Mouse (Mus musculus) limb, embryonic 12.5 days (tissue): ENCODE measurements around the gene Wnt9b. TPM values are rescaled to one million over a fixed set of nuclear protein-coding genes. Genes with fewer than 3 reads are reported as not detected.

ENCODE experiments used
- ATAC-seq: fragments of 200-750 bp; cut with Nextera tagmentation; 2 replicates; pipeline ENCODE4 v1.8.0; 2017; ENCODE audit warnings: low read depth, moderate TSS enrichment; ENCODE audit not compliant: insufficient number of reproducible peaks, insufficient read depth, low FRiP score, low TSS enrichment
- H3K27ac ChIP-seq: fragments of 300-500 bp; sonication (generic); 2 replicates; pipeline ENCODE4 v1.5.1; 2016; ENCODE audit warnings: mild to moderate bottlenecking, moderate library complexity
- H3K27me3 ChIP-seq: fragments of 300-500 bp; sonication (generic); 2 replicates; pipeline ENCODE4 v1.6.1; 2016; ENCODE audit warnings: mild to moderate bottlenecking, moderate library complexity
- H3K36me3 ChIP-seq: fragments of 300-500 bp; sonication (generic); 2 replicates; pipeline ENCODE4 v1.6.1; 2016; ENCODE audit warnings: mild to moderate bottlenecking, moderate library complexity
- H3K4me1 ChIP-seq: fragments of 300-500 bp; sonication (generic); replicated peaks from 2 replicates; pipeline ENCODE4 v1.6.1; 2016
- H3K4me2 ChIP-seq: fragments of 300-500 bp; sonication (generic); 2 replicates; pipeline ENCODE4 v1.6.1; 2016; ENCODE audit warnings: mild to moderate bottlenecking, moderate library complexity
- H3K4me3 ChIP-seq: fragments of 300-500 bp; sonication (generic); replicated peaks from 2 replicates; pipeline ENCODE4 v1.5.1; 2016; ENCODE audit warnings: mild to moderate bottlenecking
- H3K9ac ChIP-seq: fragments of 300-500 bp; sonication (generic); replicated peaks from 2 replicates; pipeline ENCODE4 v1.6.1; 2016; ENCODE audit warnings: mild to moderate bottlenecking, moderate library complexity
- H3K9me3 ChIP-seq: fragments of 300-500 bp; sonication (generic); 2 replicates; pipeline ENCODE4 v1.6.1; 2016; ENCODE audit warnings: mild to moderate bottlenecking, moderate library complexity
- WGBS: fragments of 180-500 bp; shearing (Covaris S2); methylation state at CpG from one replicate; pipeline ENCODE4 v1.1.7; 2016; 5-methylcytosine and 5-hydroxymethylcytosine counted together
- polyA plus RNA-seq: library from polyadenylated mRNA; unstranded; fragments of >200 nt; fragmentation: Nextera tagmentation; extraction: Ambion mirVana; gene quantifications from 2 replicates; pipeline ENCODE4 v1.2.1, GENCODE M21; 2016

Gene Wnt9b
- polyA plus RNA-seq, 1 experiment from 2014 or later = 1.5 TPM

GRCm38 (mm10) chr11:103731594-103731993 lies 18.0 kb downstream of the Wnt9b start:
- H3K4me1 ChIP-seq = 0 out of 2 replicates have a peak, but pooled peaks cover 6% of the 10 kb centered on the region
- no peak overlapping the region for H3K4me2 ChIP-seq
- H3K4me3 ChIP-seq = no peak overlapping the region
- H3K9me3 ChIP-seq = no peaks in the 10 kb centered on the region
- no peak for ATAC-seq
- H3K27ac ChIP-seq = no peak overlapping the region
- no peaks in the 10 kb centered on the region for H3K36me3 ChIP-seq
- WGBS = 83% methylated on average over 9 of the region's 9 CpGs
- no peak overlapping the region for H3K9ac ChIP-seq
- peaks cover 18% of the 10 kb centered on the region for H3K27me3 ChIP-seq

GRCm38 (mm10) chr11:103729282-103729985 lies 20.2 kb downstream of the Wnt9b start:
- no peaks in the 10 kb centered on the region for H3K4me1 ChIP-seq
- no peak for ATAC-seq
- H3K4me3 ChIP-seq = no peak overlapping the region
- peaks cover 18% of the 10 kb centered on the region for H3K27me3 ChIP-seq
- WGBS = 68% methylated on average over 9 of the region's 9 CpGs
- H3K4me2 ChIP-seq = no peak overlapping the region
- no peak overlapping the region for H3K27ac ChIP-seq
- no peaks in the 10 kb centered on the region for H3K9me3 ChIP-seq
- H3K36me3 ChIP-seq = no peaks in the 10 kb centered on the region
- no peak overlapping the region for H3K9ac ChIP-seq

GRCm38 (mm10) chr11:103724331-103724771 lies 25.3 kb downstream of the Wnt9b start:
- WGBS = 69% methylated on average over 11 of the region's 11 CpGs
- Histone ChIP-seq H3K4me2 (no peak overlapping the region), H3K4me3 (no peak overlapping the region), H3K27ac (no peak overlapping the region), H3K4me1 (peaks cover 11% of the 10 kb centered on the region), H3K9me3 (no peaks in the 10 kb centered on the region), H3K9ac (no peak overlapping the region), H3K36me3 (no peaks in the 10 kb centered on the region), H3K27me3 (peaks cover 4% of the 10 kb centered on the region; the same call in 1 of the 2 replicates)
- ATAC-seq = no peak

GRCm38 (mm10) chr11:103722040-103722481 lies 27.6 kb downstream of the Wnt9b start:
- 0 out of 2 replicates have a peak, but pooled peaks cover 4% of the 10 kb centered on the region for H3K27me3 ChIP-seq
- H3K27ac ChIP-seq = no peak overlapping the region
- WGBS = 17% methylated on average over 9 of the region's 9 CpGs
- H3K4me2 ChIP-seq = peak overlapping the region; percentile 44
- H3K4me3 ChIP-seq = no peak overlapping the region
- H3K4me1 ChIP-seq = peaks cover 11% of the 10 kb centered on the region
- no peaks in the 10 kb centered on the region for H3K36me3 ChIP-seq
- no peak overlapping the region for H3K9ac ChIP-seq
- no peaks in the 10 kb centered on the region for H3K9me3 ChIP-seq
- ATAC-seq = 0 out of 2 replicates have a peak, but pooled peaks have one; percentile 67

GRCm38 (mm10) chr11:103721468-103722039 lies 28.1 kb downstream of the Wnt9b start:
- Histone ChIP-seq H3K4me3 (no peak overlapping the region), H3K27ac (no peak overlapping the region), H3K36me3 (no peaks in the 10 kb centered on the region), H3K9ac (no peak overlapping the region), H3K9me3 (no peaks in the 10 kb centered on the region), H3K27me3 (0 out of 2 replicates have a peak, but pooled peaks cover 4% of the 10 kb centered on the region), H3K4me2 (peak overlapping the region; percentile 44), H3K4me1 (peaks cover 11% of the 10 kb centered on the region)
- ATAC-seq = 0 out of 2 replicates have a peak, but pooled peaks have one; percentile 34
- 23% methylated on average over 15 of the region's 15 CpGs for WGBS

GRCm38 (mm10) chr11:103719436-103719835 lies 30.2 kb downstream of the Wnt9b start:
- no peak overlapping the region for H3K4me2 ChIP-seq
- no peaks in the 10 kb centered on the region for H3K36me3 ChIP-seq
- H3K4me1 ChIP-seq = peaks cover 11% of the 10 kb centered on the region
- H3K4me3 ChIP-seq = no peak overlapping the region
- 0 out of 2 replicates have a peak, but pooled peaks cover 4% of the 10 kb centered on the region for H3K27me3 ChIP-seq
- H3K9me3 ChIP-seq = no peaks in the 10 kb centered on the region
- no peak overlapping the region for H3K9ac ChIP-seq
- no peak overlapping the region for H3K27ac ChIP-seq
- ATAC-seq = no peak
- WGBS = 84% methylated on average over 5 of the region's 5 CpGs

- WGBS = 58% methylated on average over 9 of the region's 9 CpGs
- H3K9ac ChIP-seq = no peak overlapping the region
- no peak overlapping the region for H3K27ac ChIP-seq
- H3K27me3 ChIP-seq = peaks cover 9% of the 10 kb centered on the region; the same call in 1 of the 2 replicates
- 0 out of 2 replicates have a peak, but pooled peaks cover 3% of the 10 kb centered on the region for H3K9me3 ChIP-seq
- peaks cover 11% of the 10 kb centered on the region for H3K4me1 ChIP-seq
- H3K4me2 ChIP-seq = no peak overlapping the region
- no peaks in the 10 kb centered on the region for H3K36me3 ChIP-seq
- no peak overlapping the region for H3K4me3 ChIP-seq
- no peak for ATAC-seq
Measured at GRCm38 (mm10) chr11:103716971-103717370, 32.6 kb downstream of the Wnt9b start.

- H3K36me3 ChIP-seq = no peaks in the 10 kb centered on the region
- H3K4me3 ChIP-seq = no peak overlapping the region
- no peak overlapping the region for H3K9ac ChIP-seq
- H3K27ac ChIP-seq = no peak overlapping the region
- ATAC-seq = no peak
- 86% methylated on average over 2 of the region's 2 CpGs for WGBS
- H3K9me3 ChIP-seq = 0 out of 2 replicates have a peak, but pooled peaks cover 3% of the 10 kb centered on the region
- no peak overlapping the region for H3K4me2 ChIP-seq
- H3K4me1 ChIP-seq = peaks cover 11% of the 10 kb centered on the region
- H3K27me3 ChIP-seq = peaks cover 10% of the 10 kb centered on the region; the same call in 1 of the 2 replicates
Measured at GRCm38 (mm10) chr11:103714074-103714473, 35.5 kb downstream of the Wnt9b start.

GRCm38 (mm10) chr11:103711851-103712587 lies 37.6 kb downstream of the Wnt9b start:
- H3K4me1 ChIP-seq = peaks cover 11% of the 10 kb centered on the region
- H3K9ac ChIP-seq = no peak overlapping the region
- 33% methylated on average over 28 of the region's 28 CpGs for WGBS
- H3K36me3 ChIP-seq = no peaks in the 10 kb centered on the region
- H3K4me3 ChIP-seq = no peak overlapping the region
- H3K27me3 ChIP-seq = peaks cover 10% of the 10 kb centered on the region; the same call in 1 of the 2 replicates
- H3K9me3 ChIP-seq = 0 out of 2 replicates have a peak, but pooled peaks cover 3% of the 10 kb centered on the region
- no peak overlapping the region for H3K4me2 ChIP-seq
- no peak overlapping the region for H3K27ac ChIP-seq
- ATAC-seq = no peak

- Histone ChIP-seq H3K36me3 (no peaks in the 10 kb centered on the region), H3K4me3 (no peak overlapping the region), H3K4me1 (peaks cover 11% of the 10 kb centered on the region), H3K9ac (no peak overlapping the region), H3K27me3 (peaks cover 10% of the 10 kb centered on the region; the same call in 1 of the 2 replicates), H3K27ac (no peak overlapping the region), H3K9me3 (0 out of 2 replicates have a peak, but pooled peaks cover 3% of the 10 kb centered on the region), H3K4me2 (no peak overlapping the region)
- no peak for ATAC-seq
- 83% methylated on average over 1 of the region's 1 CpGs for WGBS
Measured at GRCm38 (mm10) chr11:103709982-103710381, 39.6 kb downstream of the Wnt9b start.

GRCm38 (mm10) chr11:103707005-103707404 lies 42.6 kb downstream of the Wnt9b start:
- ATAC-seq = no peak
- Histone ChIP-seq H3K4me2 (no peak overlapping the region), H3K9me3 (no peaks in the 10 kb centered on the region), H3K9ac (no peak overlapping the region), H3K27ac (no peak overlapping the region), H3K4me3 (no peak overlapping the region), H3K36me3 (no peaks in the 10 kb centered on the region), H3K27me3 (peaks cover 5% of the 10 kb centered on the region; the same call in 1 of the 2 replicates), H3K4me1 (peaks cover 6% of the 10 kb centered on the region)
- WGBS = 52% methylated on average over 8 of the region's 8 CpGs
